ENCODE assay signal across 8 mouse cellular contexts in genomic region chr14:31656857-31657645, GRCm38 (mm10). TPM values are rescaled to one million over a fixed set of nuclear protein-coding genes. Genes with fewer than 3 reads are reported as not detected.
DNase-seq lines count a peak whose midpoint lies in the region; ATAC-seq and TF ChIP-seq lines count a peak whose summit lies in the region.

No protein-coding gene starts in this region.

- DNase-seq in 3T3-L1 (ENCODE audit: low read depth, low spot score), result peak; percentile 87
- DNase-seq in CD4-positive helper T cell, adult 2 months (ENCODE audit: low read depth, low spot score), result peak; percentile 71
- peak; percentile 87 for DNase-seq in brain, embryonic 14.5 days (ENCODE audit: low read depth)
- peak; percentile 60 for DNase-seq in forebrain, embryonic 10.5 days (ENCODE audit: extremely low spot score, low spot score)
- peak; percentile 83 for DNase-seq in hindbrain, postnatal 0 days (ENCODE audit: low spot score)
- DNase-seq in neural tube, embryonic 11.5 days (ENCODE audit: low spot score), result peak; percentile 67
- DNase-seq in thymus, postnatal 4 days, result peak; percentile 84

- H3K9ac ChIP-seq in hindbrain, postnatal 0 days (replicated peaks; ENCODE audit: low read length), result no peak overlapping the region
- H3K9ac ChIP-seq in limb, embryonic 15.5 days, result no peak overlapping the region
- no peak overlapping the region for H3K9ac ChIP-seq in neural tube, embryonic 11.5 days (ENCODE audit: low read length)

- H3K9me3 ChIP-seq in forebrain, embryonic 10.5 days, result no peaks in the 10 kb centered on the region
- no peaks in the 10 kb centered on the region for H3K9me3 ChIP-seq in hindbrain, postnatal 0 days (ENCODE audit: low read length)
- no peaks in the 10 kb centered on the region for H3K9me3 ChIP-seq in limb, embryonic 15.5 days
- no peaks in the 10 kb centered on the region for H3K9me3 ChIP-seq in neural tube, embryonic 11.5 days (ENCODE audit: control insufficient read depth, low read length)

- no peaks in the 10 kb centered on the region for H3K27me3 ChIP-seq in forebrain, embryonic 10.5 days (ENCODE audit: poor library complexity, severe bottlenecking)
- H3K27me3 ChIP-seq in hindbrain, postnatal 0 days (ENCODE audit: insufficient read depth, low read length), result no peaks in the 10 kb centered on the region
- H3K27me3 ChIP-seq in limb, embryonic 15.5 days, result no peaks in the 10 kb centered on the region
- no peaks in the 10 kb centered on the region for H3K27me3 ChIP-seq in neural tube, embryonic 11.5 days (ENCODE audit: control insufficient read depth, insufficient read depth, low read length)

- WGBS in forebrain, embryonic 10.5 days, result 49% methylated on average over 5 of the region's 5 CpGs
- 43% methylated on average over 5 of the region's 5 CpGs for WGBS in hindbrain, postnatal 0 days
- 31% methylated on average over 5 of the region's 5 CpGs for WGBS in limb, embryonic 15.5 days
- 49% methylated on average over 5 of the region's 5 CpGs for WGBS in neural tube, embryonic 11.5 days

- peaks cover 34% of the 10 kb centered on the region for H3K4me1 ChIP-seq in forebrain, embryonic 10.5 days
- peaks cover 20% of the 10 kb centered on the region for H3K4me1 ChIP-seq in hindbrain, postnatal 0 days (ENCODE audit: insufficient read depth, low read length)
- peaks cover 54% of the 10 kb centered on the region for H3K4me1 ChIP-seq in limb, embryonic 15.5 days
- H3K4me1 ChIP-seq in neural tube, embryonic 11.5 days (ENCODE audit: control insufficient read depth, insufficient read depth, low read length), result peaks cover 7% of the 10 kb centered on the region

- no peak for TF ChIP-seq POLR2A in brain, embryonic 14.5 days (IDR thresholded peaks at IDR 0.05; ENCODE audit: borderline replicate concordance, extremely low read depth, insufficient read depth, insufficient read length, poor library complexity, severe bottlenecking)

- 0 out of 2 replicates have a peak, but pooled peaks have one; percentile 13 for ATAC-seq in hindbrain, postnatal 0 days
- ATAC-seq in limb, embryonic 15.5 days (ENCODE audit: insufficient number of reproducible peaks, low FRiP score, low TSS enrichment, low read depth), result no peak
- ATAC-seq in neural tube, embryonic 11.5 days (ENCODE audit: insufficient read depth, low FRiP score, low TSS enrichment), result no peak

- no peak overlapping the region for H3K4me2 ChIP-seq in hindbrain, postnatal 0 days (ENCODE audit: low read depth, low read length)
- H3K4me2 ChIP-seq in limb, embryonic 15.5 days, result no peak overlapping the region
- no peak overlapping the region for H3K4me2 ChIP-seq in neural tube, embryonic 11.5 days (ENCODE audit: low read depth)

- TF ChIP-seq CTCF in brain, embryonic 14.5 days (IDR thresholded peaks at IDR 0.05; ENCODE audit: borderline replicate concordance, extremely low read depth, insufficient read depth, insufficient read length), result peak; percentile 87
- TF ChIP-seq CTCF in hindbrain, postnatal 0 days (IDR thresholded peaks at IDR 0.05; ENCODE audit: low read depth), result peak; percentile 94

- H3K36me3 ChIP-seq in forebrain, embryonic 10.5 days (replicated peaks), result no peaks in the 10 kb centered on the region
- H3K36me3 ChIP-seq in hindbrain, postnatal 0 days (ENCODE audit: insufficient read depth, low read length), result no peaks in the 10 kb centered on the region
- no peaks in the 10 kb centered on the region for H3K36me3 ChIP-seq in limb, embryonic 15.5 days
- no peaks in the 10 kb centered on the region for H3K36me3 ChIP-seq in neural tube, embryonic 11.5 days (ENCODE audit: control insufficient read depth, insufficient read depth, low read length)

- H3K27ac ChIP-seq in forebrain, embryonic 10.5 days, result peak overlapping the region; percentile 72; the same call in 1 of the 2 replicates
- no peak overlapping the region for H3K27ac ChIP-seq in hindbrain, postnatal 0 days
- peak overlapping the region; percentile 98; the same call in 1 of the 2 replicates for H3K27ac ChIP-seq in limb, embryonic 15.5 days
- H3K27ac ChIP-seq in neural tube, embryonic 11.5 days (ENCODE audit: low read depth, low read length), result no peak overlapping the region

- no peak overlapping the region for H3K4me3 ChIP-seq in forebrain, embryonic 10.5 days
- H3K4me3 ChIP-seq in hindbrain, postnatal 0 days (ENCODE audit: low read length), result no peak overlapping the region
- H3K4me3 ChIP-seq in limb, embryonic 15.5 days, result no peak overlapping the region
- no peak overlapping the region for H3K4me3 ChIP-seq in neural tube, embryonic 11.5 days (ENCODE audit: low read depth, low read length)

RNA-seq across cellular contexts. Expression of gene Hacl1, which starts 16.0 kb away (rescaled TPM):
- polyA plus RNA-seq in brain, embryonic 14.5 days (2012; rRNA removed), result 8.6 and 8.7 TPM in 2 replicates
- 6.0 and 7.1 TPM in 2 replicates for polyA plus RNA-seq in forebrain, embryonic 10.5 days (2016; fragmentation: Nextera tagmentation; extraction: Ambion mirVana)
- total RNA-seq in hindbrain, postnatal 0 days (2014; rRNA removed), result 6.3 and 12.8 TPM in 2 replicates
- 10.9 and 11.3 TPM in 2 replicates for polyA plus RNA-seq in hindbrain, postnatal 0 days (2015; fragmentation: Nextera tagmentation; extraction: Ambion mirVana)
- 12.2 and 14.7 TPM in 2 replicates for polyA plus RNA-seq in limb, embryonic 15.5 days (2015; fragmentation: Nextera tagmentation; extraction: Ambion mirVana)
- 6.7 and 8.2 TPM in 2 replicates for polyA plus RNA-seq in neural tube, embryonic 11.5 days (2014; fragmentation: Nextera tagmentation; extraction: Ambion mirVana)

RNA-seq across cellular contexts. Expression of gene Btd, which starts 16.2 kb away (rescaled TPM):
- 22.0 and 25.2 TPM in 2 replicates for polyA plus RNA-seq in brain, embryonic 14.5 days (2012; rRNA removed)
- polyA plus RNA-seq in forebrain, embryonic 10.5 days (2016; fragmentation: Nextera tagmentation; extraction: Ambion mirVana), result 11.8 and 13.0 TPM in 2 replicates
- 30.8 and 42.4 TPM in 2 replicates for total RNA-seq in hindbrain, postnatal 0 days (2014; rRNA removed)
- 22.4 and 24.5 TPM in 2 replicates for polyA plus RNA-seq in hindbrain, postnatal 0 days (2015; fragmentation: Nextera tagmentation; extraction: Ambion mirVana)
- polyA plus RNA-seq in limb, embryonic 15.5 days (2015; fragmentation: Nextera tagmentation; extraction: Ambion mirVana), result 37.1 and 37.8 TPM in 2 replicates
- polyA plus RNA-seq in neural tube, embryonic 11.5 days (2014; fragmentation: Nextera tagmentation; extraction: Ambion mirVana), result 14.5 and 16.0 TPM in 2 replicates

RNA-seq across cellular contexts. Expression of gene Gm49387, which starts 16.4 kb away (rescaled TPM):
- polyA plus RNA-seq in brain, embryonic 14.5 days (2012; rRNA removed), result not detected in 2 replicates
- 0.10 and 1.5 TPM in 2 replicates for polyA plus RNA-seq in forebrain, embryonic 10.5 days (2016; fragmentation: Nextera tagmentation; extraction: Ambion mirVana)
- not detected in 2 replicates for total RNA-seq in hindbrain, postnatal 0 days (2014; rRNA removed)
- polyA plus RNA-seq in hindbrain, postnatal 0 days (2015; fragmentation: Nextera tagmentation; extraction: Ambion mirVana), result 1.2 TPM in 1 of 2 replicates, not detected in the other
- polyA plus RNA-seq in limb, embryonic 15.5 days (2015; fragmentation: Nextera tagmentation; extraction: Ambion mirVana), result 0.97 and 1.7 TPM in 2 replicates
- polyA plus RNA-seq in neural tube, embryonic 11.5 days (2014; fragmentation: Nextera tagmentation; extraction: Ambion mirVana), result 1.0 TPM in 1 of 2 replicates, not detected in the other

Comparison
In these comparisons a context has a peak if more than half of its experiments do, and no peak if none do; other contexts are left out.
1. H3K27ac ChIP-seq: peak in forebrain, embryonic 10.5 days (single experiment) and limb, embryonic 15.5 days (single experiment); none in hindbrain, postnatal 0 days (single experiment) and neural tube, embryonic 11.5 days (single experiment).
2. Peak in every context shown above with its lines, with median percentiles within 50 percentile points of each other: DNase-seq.